Mouse (Mus musculus) embryonic facial prominence, embryonic 13.5 days (tissue): ENCODE measurements around the gene 5730409E04Rik. TPM values are rescaled to one million over a fixed set of nuclear protein-coding genes. Genes with fewer than 3 reads are reported as not detected.

Experiments used
- ATAC-seq: fragments of 200-750 bp; cut with Nextera tagmentation; 2 replicates; pipeline ENCODE4 v1.8.0; 2017; ENCODE audit warnings: low read depth; ENCODE audit not compliant: insufficient number of reproducible peaks, insufficient read depth, low FRiP score, low TSS enrichment
- H3K27ac ChIP-seq: fragments of 300-500 bp; sonication (generic); 2 replicates; pipeline ENCODE4 v1.5.1; 2015; ENCODE audit warnings: moderate library complexity, mild to moderate bottlenecking, inconsistent platforms
- H3K27me3 ChIP-seq: fragments of 300-500 bp; sonication (generic); 2 replicates; pipeline ENCODE4 v1.6.1; 2015; ENCODE audit warnings: mild to moderate bottlenecking, inconsistent platforms
- H3K36me3 ChIP-seq: fragments of 300-500 bp; sonication (generic); 2 replicates; pipeline ENCODE4 v1.6.1; 2015; ENCODE audit warnings: mild to moderate bottlenecking, inconsistent platforms
- H3K4me1 ChIP-seq: fragments of 300-500 bp; sonication (generic); 2 replicates; pipeline ENCODE4 v1.6.1; 2015; ENCODE audit warnings: inconsistent platforms
- H3K4me2 ChIP-seq: fragments of 300-500 bp; sonication (generic); 2 replicates; pipeline ENCODE4 v1.6.1; 2015; ENCODE audit warnings: moderate library complexity, mild to moderate bottlenecking, inconsistent platforms
- H3K4me3 ChIP-seq: fragments of 300-500 bp; sonication (generic); 2 replicates; pipeline ENCODE4 v1.5.1; 2015; ENCODE audit warnings: mild to moderate bottlenecking, inconsistent platforms
- H3K9ac ChIP-seq: fragments of 300-500 bp; sonication (generic); 2 replicates; pipeline ENCODE4 v1.6.1; 2015; ENCODE audit warnings: mild to moderate bottlenecking, inconsistent platforms
- H3K9me3 ChIP-seq: fragments of 300-500 bp; sonication (generic); 2 replicates; pipeline ENCODE4 v1.6.1; 2016; ENCODE audit warnings: inconsistent platforms
- WGBS: fragments of 180-500 bp; shearing (Covaris S2); methylation state at CpG from one replicate; pipeline ENCODE4 v1.1.7; 2015; ENCODE audit warnings: mixed read lengths; 5-methylcytosine and 5-hydroxymethylcytosine counted together
- polyA plus RNA-seq: library from polyadenylated mRNA; unstranded; fragments of >200 nt; fragmentation: Nextera tagmentation; extraction: Ambion mirVana; gene quantifications from 2 replicates; pipeline ENCODE4 v1.2.1, GENCODE M21; 2015

5730409E04Rik gene
- 5.0 and 5.6 TPM in 2 replicates for polyA plus RNA-seq

- Histone ChIP-seq H3K4me2 (peak within 1 kb of the TSS; percentile 89), H3K27me3 (no peaks in the 10 kb centered on the region), H3K27ac (0 out of 2 replicates have a peak within 1 kb of the TSS, but pooled peaks have one; percentile 33), H3K36me3 (peaks cover 17% of the 10 kb centered on the region), H3K4me1 (peaks cover 3% of the 10 kb centered on the region; the same call in 1 of the 2 replicates), H3K4me3 (peak within 1 kb of the TSS; percentile 68), H3K9me3 (no peaks in the 10 kb centered on the region), H3K9ac (peak within 1 kb of the TSS; percentile 90)
- WGBS: under 1% methylated on average over 48 of the region's 48 CpGs
- peak; percentile 74 for ATAC-seq
These were observed at the start of gene 5730409E04Rik for GRCm38 (mm10) chr4:126609606-126610181. Gene 5730409E04Rik, plus strand, starts transcription at chr4:126609818.

GRCm38 (mm10) chr4:126563798-126564197 lies 45.8 kb upstream of the 5730409E04Rik start:
- no peak for ATAC-seq
- H3K4me3 ChIP-seq: no peak overlapping the region
- no peaks in the 10 kb centered on the region for H3K9me3 ChIP-seq
- peaks cover 66% of the 10 kb centered on the region for H3K36me3 ChIP-seq
- WGBS: 88% methylated on average over 6 of the region's 6 CpGs
- no peak overlapping the region for H3K4me2 ChIP-seq
- no peaks in the 10 kb centered on the region for H3K4me1 ChIP-seq
- no peak overlapping the region for H3K27ac ChIP-seq
- no peaks in the 10 kb centered on the region for H3K27me3 ChIP-seq
- H3K9ac ChIP-seq: no peak overlapping the region

GRCm38 (mm10) chr4:126567243-126567642 lies 42.4 kb upstream of the 5730409E04Rik start:
- Histone ChIP-seq H3K36me3 (peaks cover 78% of the 10 kb centered on the region), H3K4me2 (no peak overlapping the region), H3K9me3 (no peaks in the 10 kb centered on the region), H3K27me3 (no peaks in the 10 kb centered on the region), H3K9ac (no peak overlapping the region), H3K4me3 (no peak overlapping the region), H3K4me1 (no peaks in the 10 kb centered on the region), H3K27ac (no peak overlapping the region)
- WGBS: 95% methylated on average over 4 of the region's 4 CpGs
- ATAC-seq: no peak

GRCm38 (mm10) chr4:126569783-126570182 lies 39.8 kb upstream of the 5730409E04Rik start:
- Histone ChIP-seq H3K36me3 (peaks cover 88% of the 10 kb centered on the region), H3K4me3 (no peak overlapping the region), H3K27ac (no peak overlapping the region), H3K9me3 (no peaks in the 10 kb centered on the region), H3K4me2 (no peak overlapping the region), H3K27me3 (no peaks in the 10 kb centered on the region), H3K4me1 (no peaks in the 10 kb centered on the region), H3K9ac (no peak overlapping the region)
- no peak for ATAC-seq
- WGBS: 87% methylated on average over 3 of the region's 3 CpGs

DNA sequence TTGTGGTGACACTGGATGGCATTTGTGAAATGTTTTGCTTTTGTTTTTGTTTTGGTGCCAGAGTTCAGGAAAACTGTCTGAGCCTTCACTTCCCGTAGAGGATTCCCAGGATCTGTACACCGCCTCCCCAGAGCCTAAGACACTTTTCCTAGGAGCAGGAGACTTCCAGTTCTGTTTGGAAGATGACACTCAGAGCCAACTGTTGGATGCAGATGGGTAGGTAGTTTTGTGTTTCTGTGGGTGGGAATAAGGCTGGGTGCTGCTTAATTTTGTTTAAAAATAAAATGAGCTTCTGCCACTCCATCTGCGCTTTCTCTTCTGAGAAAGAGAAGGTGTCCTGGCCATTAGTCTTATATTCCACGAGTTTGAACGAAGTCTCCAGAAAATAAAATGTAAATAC lies 33.3 kb upstream of the 5730409E04Rik start:
- no peak for ATAC-seq
- H3K4me3 ChIP-seq: no peak overlapping the region
- H3K4me2 ChIP-seq: no peak overlapping the region
- WGBS: 96% methylated on average over 5 of the region's 5 CpGs
- H3K9ac ChIP-seq: no peak overlapping the region
- no peaks in the 10 kb centered on the region for H3K4me1 ChIP-seq
- no peak overlapping the region for H3K27ac ChIP-seq
- peaks cover 99% of the 10 kb centered on the region for H3K36me3 ChIP-seq
- H3K9me3 ChIP-seq: no peaks in the 10 kb centered on the region
- H3K27me3 ChIP-seq: no peaks in the 10 kb centered on the region

- Histone ChIP-seq H3K27ac (no peak overlapping the region), H3K9ac (no peak overlapping the region), H3K9me3 (no peaks in the 10 kb centered on the region), H3K4me3 (no peak overlapping the region), H3K27me3 (no peaks in the 10 kb centered on the region), H3K4me1 (no peaks in the 10 kb centered on the region), H3K36me3 (peaks cover 90% of the 10 kb centered on the region), H3K4me2 (no peak overlapping the region)
- 84% methylated on average over 3 of the region's 3 CpGs for WGBS
- no peak for ATAC-seq
These were observed 31.7 kb upstream of the 5730409E04Rik start for GRCm38 (mm10) chr4:126577920-126578319.

DNA sequence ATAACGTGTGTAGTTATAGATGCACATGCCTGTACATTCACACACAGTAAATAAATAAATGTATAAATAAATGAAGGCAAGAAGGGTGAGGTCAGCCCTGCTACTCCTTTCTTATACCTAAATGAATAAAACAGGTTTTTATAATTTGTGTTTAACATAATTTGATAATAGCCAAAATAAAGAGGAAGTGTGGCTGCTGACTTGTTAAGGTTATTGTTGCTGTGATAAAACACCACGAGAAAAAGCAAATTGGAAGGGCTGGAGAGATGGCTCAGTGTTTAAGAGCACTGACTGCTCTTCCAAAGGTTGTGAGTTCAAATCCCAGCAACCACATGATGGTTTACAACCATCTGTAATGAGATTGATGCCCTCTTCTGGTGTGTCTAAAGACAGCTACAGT lies 30.5 kb upstream of the 5730409E04Rik start:
- Histone ChIP-seq H3K36me3 (peaks cover 85% of the 10 kb centered on the region), H3K9me3 (no peaks in the 10 kb centered on the region), H3K4me2 (no peak overlapping the region), H3K9ac (no peak overlapping the region), H3K4me3 (no peak overlapping the region), H3K27ac (no peak overlapping the region), H3K4me1 (no peaks in the 10 kb centered on the region), H3K27me3 (no peaks in the 10 kb centered on the region)
- no peak for ATAC-seq
- 71% methylated on average over 2 of the region's 2 CpGs for WGBS

DNA sequence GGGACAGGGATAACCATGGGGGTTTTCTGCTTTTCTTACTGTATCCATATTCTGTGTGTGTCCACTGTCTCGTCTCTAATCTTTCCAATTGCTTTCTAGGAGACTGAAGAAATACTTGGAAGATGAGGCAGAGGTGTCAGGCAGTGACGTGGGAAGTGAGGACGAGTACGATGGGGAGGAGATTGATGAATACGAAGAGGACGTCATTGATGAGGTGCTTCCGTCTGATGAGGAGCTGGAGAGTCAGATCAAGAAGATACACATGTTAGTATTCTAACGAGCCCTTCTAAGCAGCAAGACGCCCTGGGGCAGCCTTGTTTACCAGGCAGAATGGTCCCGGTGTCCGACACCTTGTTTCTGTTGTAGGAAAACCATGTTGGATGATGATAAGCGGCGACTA lies 23.9 kb upstream of the 5730409E04Rik start:
- no peaks in the 10 kb centered on the region for H3K27me3 ChIP-seq
- ATAC-seq: no peak
- 91% methylated on average over 13 of the region's 13 CpGs for WGBS
- H3K9me3 ChIP-seq: no peaks in the 10 kb centered on the region
- H3K9ac ChIP-seq: no peak overlapping the region
- no peak overlapping the region for H3K4me2 ChIP-seq
- peaks cover 73% of the 10 kb centered on the region for H3K36me3 ChIP-seq
- H3K4me3 ChIP-seq: no peak overlapping the region
- H3K27ac ChIP-seq: no peak overlapping the region
- no peaks in the 10 kb centered on the region for H3K4me1 ChIP-seq

DNA sequence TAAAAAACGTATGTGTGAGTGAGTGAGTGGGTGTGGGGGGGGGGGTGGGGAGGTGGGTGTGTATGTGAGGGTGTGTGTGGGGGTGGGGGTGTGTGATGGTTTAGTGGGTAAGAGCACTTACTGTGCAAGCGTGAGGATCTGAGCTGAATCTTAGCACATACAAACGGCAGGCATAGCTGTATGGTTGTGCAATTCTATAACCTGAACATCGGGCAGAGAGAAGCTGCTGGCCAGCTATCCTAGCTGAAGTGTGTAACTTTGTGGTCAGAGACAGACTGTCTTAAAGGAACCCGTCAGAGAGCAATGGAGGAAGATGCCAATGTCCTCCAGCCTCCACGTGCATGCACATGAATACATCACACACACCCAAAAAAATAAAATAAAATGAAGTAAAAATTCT lies 17.6 kb upstream of the 5730409E04Rik start:
- Histone ChIP-seq H3K27ac (no peak overlapping the region), H3K9ac (no peak overlapping the region), H3K4me3 (no peak overlapping the region), H3K36me3 (peaks cover 65% of the 10 kb centered on the region), H3K9me3 (no peaks in the 10 kb centered on the region), H3K4me2 (no peak overlapping the region), H3K27me3 (no peaks in the 10 kb centered on the region), H3K4me1 (no peaks in the 10 kb centered on the region)
- 87% methylated on average over 6 of the region's 6 CpGs for WGBS
- no peak for ATAC-seq

DNA sequence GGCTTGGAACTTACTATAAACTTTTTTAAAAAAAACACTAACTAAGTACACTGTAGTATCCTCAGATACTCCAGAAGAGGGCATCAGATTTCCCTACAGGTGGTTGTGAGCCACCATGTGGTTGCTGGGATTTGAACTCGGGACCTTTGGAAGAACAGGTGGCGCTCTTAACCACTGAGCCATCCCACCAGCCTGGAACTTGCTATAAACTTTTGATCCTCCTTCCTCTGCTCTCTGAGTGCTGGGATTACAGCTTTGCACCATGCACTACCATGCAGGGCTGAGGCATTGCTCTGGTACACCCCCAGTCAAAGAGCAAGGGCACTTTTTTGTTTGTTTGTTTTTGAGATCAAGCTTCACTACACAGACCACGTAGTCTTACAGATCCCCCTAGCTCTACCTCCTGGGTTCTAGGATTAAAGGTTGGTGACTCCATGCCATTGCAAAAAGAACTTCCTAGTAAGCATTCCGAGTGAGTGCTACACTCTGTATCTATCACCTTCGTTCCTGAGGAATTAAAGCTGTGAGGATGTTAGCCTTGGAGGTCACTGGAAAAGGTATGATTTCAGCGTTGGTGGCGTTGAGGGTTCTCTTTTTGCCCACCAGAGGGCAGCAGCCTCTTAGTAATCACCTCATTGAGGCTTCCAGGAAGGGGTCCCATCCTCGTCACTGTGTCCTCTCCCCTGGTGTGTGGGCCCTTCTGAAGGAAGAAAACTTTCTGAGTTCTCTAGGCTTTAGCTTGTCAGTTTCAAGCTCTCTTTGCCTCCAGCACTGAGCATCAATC lies 9.5 kb upstream of the 5730409E04Rik start:
- H3K9me3 ChIP-seq: no peaks in the 10 kb centered on the region
- H3K4me2 ChIP-seq: no peak overlapping the region
- H3K27ac ChIP-seq: no peak overlapping the region
- H3K9ac ChIP-seq: no peak overlapping the region
- WGBS: 29% methylated on average over 8 of the region's 8 CpGs
- no peak overlapping the region for H3K4me3 ChIP-seq
- H3K27me3 ChIP-seq: no peaks in the 10 kb centered on the region
- ATAC-seq: no peak
- H3K36me3 ChIP-seq: no peaks in the 10 kb centered on the region
- H3K4me1 ChIP-seq: peaks cover 12% of the 10 kb centered on the region

DNA sequence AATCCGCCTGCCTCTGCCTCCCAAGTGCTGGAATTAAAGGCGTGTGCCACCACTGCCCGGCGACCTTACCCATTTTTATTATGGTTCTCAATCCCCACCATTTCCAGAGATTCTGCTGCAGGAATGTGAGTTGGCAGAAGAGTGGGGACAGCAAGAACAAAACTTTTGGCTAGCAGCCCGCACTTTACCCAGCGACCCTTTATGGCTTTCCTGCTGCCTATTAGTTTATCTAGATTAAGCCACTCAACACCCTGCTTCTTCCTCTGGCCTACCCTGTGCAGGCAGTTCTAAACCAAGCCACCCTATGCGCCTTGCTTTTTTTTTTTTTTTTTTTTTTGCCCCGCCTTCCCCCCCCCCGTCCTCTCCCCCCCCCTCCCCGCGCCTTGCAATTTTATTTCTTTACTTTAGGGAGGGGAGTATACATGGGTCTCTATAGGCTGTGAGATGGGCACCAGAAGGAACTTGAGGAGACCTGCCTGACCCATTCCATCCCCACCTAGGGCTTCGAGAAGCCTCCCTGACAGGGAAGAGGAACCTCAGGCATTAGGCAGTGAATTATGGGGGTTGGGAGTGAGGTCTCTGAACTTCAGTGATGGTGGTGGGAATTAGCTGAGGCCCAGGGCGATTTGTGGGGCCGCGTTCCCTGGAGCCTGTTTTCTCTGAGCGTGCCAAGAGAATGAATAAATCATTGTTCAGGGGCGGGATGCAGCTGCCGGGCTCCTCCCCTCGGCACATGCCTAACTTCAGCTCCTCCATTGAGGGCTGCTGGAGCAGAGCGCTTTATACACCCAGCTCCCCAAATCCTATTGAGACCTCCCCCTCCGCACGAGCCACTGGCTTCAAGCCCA lies 7.8 kb upstream of the 5730409E04Rik start:
- Histone ChIP-seq H3K27ac (0 out of 2 replicates have a peak overlapping the region, but pooled peaks have one; percentile 34), H3K4me3 (peak overlapping the region; percentile 20; the same call in 1 of the 2 replicates), H3K27me3 (no peaks in the 10 kb centered on the region), H3K36me3 (no peaks in the 10 kb centered on the region), H3K9me3 (no peaks in the 10 kb centered on the region), H3K9ac (peak overlapping the region; percentile 38; the same call in 1 of the 2 replicates), H3K4me2 (peak overlapping the region; percentile 55), H3K4me1 (peaks cover 12% of the 10 kb centered on the region)
- 24% methylated on average over 21 of the region's 22 CpGs for WGBS
- ATAC-seq: peak; percentile 71; the same call in 1 of the 2 replicates
